Mouse (Mus musculus) lung, postnatal 0 days (tissue): ENCODE measurements around the gene Dlgap4.

Experiments
- CTCF ChIP-seq: IDR thresholded peaks from 2 replicates; pipeline ENCODE4 v1.5.1; 2016; ENCODE audit warnings: antibody characterized with exemption, mild to moderate bottlenecking
- EP300 ChIP-seq: IDR thresholded peaks from 2 replicates; pipeline ENCODE4 v1.6.1; 2016; ENCODE audit warnings: antibody characterized with exemption, mild to moderate bottlenecking, control low read depth

DNA sequence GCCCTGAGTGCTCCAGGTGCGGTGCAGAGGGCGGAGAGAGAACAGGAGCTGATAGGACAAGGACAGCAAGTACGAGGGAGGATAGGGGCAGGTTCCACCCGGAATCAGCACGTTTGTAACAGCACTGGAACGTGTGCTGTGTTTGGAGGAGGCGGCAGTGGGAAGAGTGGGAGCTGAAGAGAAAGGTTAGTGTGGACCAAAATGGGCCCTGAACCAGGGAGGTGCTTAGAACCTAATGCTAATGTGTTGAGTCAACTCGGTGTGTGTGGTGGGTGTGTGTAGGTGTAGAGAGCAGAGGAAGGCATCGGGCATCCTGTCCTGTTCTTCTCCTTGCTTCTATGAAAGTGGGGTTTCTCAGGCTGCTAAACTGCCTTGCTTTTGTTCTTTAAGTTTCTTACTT is 127.8 kb downstream of the Dlgap4 start:
- no peak for TF ChIP-seq CTCF
- no peak for TF ChIP-seq EP300
